Mouse (Mus musculus): ENCODE data around the gene Traip. TPM values are rescaled to one million over a fixed set of nuclear protein-coding genes. Genes with fewer than 3 reads are reported as not detected.

Traip gene
- total and polyA plus RNA-seq, 3 experiments: 0.37 to 1.2 (median 0.70) TPM

DNA sequence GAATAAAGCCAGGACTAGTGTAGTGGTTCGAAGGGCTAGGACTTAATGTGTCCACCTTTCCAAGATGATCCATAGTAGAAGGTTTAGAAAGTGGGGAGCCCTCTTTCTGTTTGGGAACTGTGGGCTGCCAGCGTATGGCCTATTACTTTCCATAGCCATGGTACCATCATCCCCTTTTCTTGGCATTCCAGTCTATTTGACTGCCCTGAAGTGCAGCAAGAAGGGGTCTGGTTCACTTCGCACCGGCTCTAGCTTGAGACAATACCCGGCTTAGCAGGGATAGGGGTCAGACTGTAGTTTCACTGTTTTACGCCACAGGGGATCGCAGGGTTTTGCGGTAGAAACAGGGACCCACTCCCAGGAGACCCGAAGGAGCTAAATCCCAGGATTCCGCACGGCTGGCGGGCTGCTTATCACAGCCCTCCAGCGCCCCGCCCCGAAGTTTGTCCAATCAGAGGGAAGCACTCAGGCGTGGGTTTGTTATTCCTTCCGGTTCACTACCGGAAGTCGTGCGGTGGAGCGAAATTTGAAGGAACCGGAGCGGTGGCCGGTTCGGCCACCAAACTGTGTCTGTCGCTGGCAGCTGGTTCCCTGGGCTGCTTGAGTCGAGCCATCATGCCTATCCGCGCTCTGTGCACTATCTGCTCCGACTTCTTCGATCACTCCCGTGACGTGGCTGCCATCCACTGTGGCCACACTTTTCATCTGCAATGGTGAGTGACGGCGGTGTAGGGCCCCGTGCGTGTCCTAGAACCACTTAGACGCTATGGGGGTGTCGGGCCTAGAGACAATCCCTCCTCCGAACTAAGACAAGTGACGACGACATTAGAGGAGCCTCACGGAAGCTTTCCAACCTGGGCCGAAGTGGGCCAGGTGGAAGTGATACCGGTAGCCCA lies 772 bp downstream of the Traip start:
- Histone ChIP-seq H3K27ac (peak overlapping the region; percentile 92), H3K9ac (ENCODE audit: low read depth, low read length) (peak overlapping the region; percentile 89), H3K4me3 (peak overlapping the region; percentile 62), H3K36me3 (ENCODE audit: control insufficient read depth, insufficient read depth, low read length) (no peaks in the 10 kb centered on the region), H3K79me2 (replicated peaks; ENCODE audit: control insufficient read depth, insufficient read depth, low read length) (no peaks in the 10 kb centered on the region), H3K27me3 (ENCODE audit: control insufficient read depth, insufficient read depth, low read length) (no peaks in the 10 kb centered on the region), H3K4me1 (ENCODE audit: control insufficient read depth, insufficient read depth, low read length) (peaks cover 2% of the 10 kb centered on the region; the same call in 1 of the 2 replicates)
- intact Hi-C loops (cut with DNase I): no loop called here
- DNase-seq: peak; percentile 92 to 93
- TF ChIP-seq EP300 (IDR thresholded peaks at IDR 0.05; ENCODE audit: insufficient read depth, low read depth, low read length): 0 out of 2 replicates have a peak, but pooled peaks have one; percentile 13
- TF ChIP-seq POLR2A (IDR thresholded peaks at IDR 0.05; ENCODE audit: insufficient read depth, low read depth, low read length): peak; percentile 92
- no peak for TF ChIP-seq CTCF (IDR thresholded peaks at IDR 0.05)
- 14% methylated on average over 45 of the region's 45 CpGs for WGBS

- Histone ChIP-seq H3K79me2 (replicated peaks; ENCODE audit: control insufficient read depth, insufficient read depth, low read length) (no peaks in the 10 kb centered on the region), H3K27ac (no peak overlapping the region), H3K4me1 (ENCODE audit: control insufficient read depth, insufficient read depth, low read length) (no peaks in the 10 kb centered on the region), H3K4me3 (no peak overlapping the region), H3K27me3 (ENCODE audit: control insufficient read depth, insufficient read depth, low read length) (no peaks in the 10 kb centered on the region), H3K9ac (ENCODE audit: low read depth, low read length) (no peak overlapping the region), H3K36me3 (ENCODE audit: control insufficient read depth, insufficient read depth, low read length) (no peaks in the 10 kb centered on the region)
- WGBS: 67% methylated on average over 6 of the region's 6 CpGs
- intact Hi-C loops (cut with DNase I): loop anchor here (2.0 kb wide), 1 partner anchor 79 kb away; no protein-coding TSS in a partner anchor
- TF ChIP-seq POLR2A (IDR thresholded peaks at IDR 0.05; ENCODE audit: insufficient read depth, low read depth, low read length): no peak
- TF ChIP-seq EP300 (IDR thresholded peaks at IDR 0.05; ENCODE audit: insufficient read depth, low read depth, low read length): no peak
- TF ChIP-seq CTCF (IDR thresholded peaks at IDR 0.05): no peak
- no peak for DNase-seq
Measured at GRCm38 (mm10) chr9:107955613-107956289, 5.8 kb downstream of the Traip start.

DNA sequence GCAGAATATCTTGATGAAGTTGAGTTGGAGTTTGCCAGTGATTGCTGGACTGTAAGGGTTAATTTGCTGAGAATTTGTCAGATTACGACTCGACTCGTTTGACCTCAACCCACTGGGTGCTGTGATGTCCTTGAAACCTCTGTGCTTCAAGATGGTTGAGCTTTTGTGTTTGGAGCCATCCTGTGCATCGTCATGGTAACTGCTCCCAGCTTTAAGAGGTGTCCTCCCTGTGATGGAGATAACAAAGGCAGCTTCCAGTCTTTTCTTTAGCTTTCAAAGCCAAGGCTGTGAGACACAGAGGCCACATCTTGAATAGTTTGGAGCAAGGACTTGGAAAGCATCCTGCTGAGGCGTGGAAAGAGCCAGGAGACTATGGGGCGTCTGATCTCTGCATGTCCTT lies 7.2 kb downstream of the Traip start:
- WGBS: 66% methylated on average over 6 of the region's 6 CpGs
- DNase-seq: no peak
- no peak overlapping the region for H3K27ac ChIP-seq
- no peaks in the 10 kb centered on the region for H3K36me3 ChIP-seq (ENCODE audit: control insufficient read depth, insufficient read depth, low read length)
- no peak overlapping the region for H3K4me3 ChIP-seq
- H3K79me2 ChIP-seq (replicated peaks; ENCODE audit: control insufficient read depth, insufficient read depth, low read length): no peaks in the 10 kb centered on the region
- no peak for TF ChIP-seq CTCF (IDR thresholded peaks at IDR 0.05)
- intact Hi-C loops (cut with DNase I): loop anchor here (2.0 kb wide), 1 partner anchor 78 kb away; no protein-coding TSS in a partner anchor
- H3K4me1 ChIP-seq (ENCODE audit: control insufficient read depth, insufficient read depth, low read length): no peaks in the 10 kb centered on the region
- H3K27me3 ChIP-seq (ENCODE audit: control insufficient read depth, insufficient read depth, low read length): no peaks in the 10 kb centered on the region
- H3K9ac ChIP-seq (ENCODE audit: low read depth, low read length): no peak overlapping the region

DNA sequence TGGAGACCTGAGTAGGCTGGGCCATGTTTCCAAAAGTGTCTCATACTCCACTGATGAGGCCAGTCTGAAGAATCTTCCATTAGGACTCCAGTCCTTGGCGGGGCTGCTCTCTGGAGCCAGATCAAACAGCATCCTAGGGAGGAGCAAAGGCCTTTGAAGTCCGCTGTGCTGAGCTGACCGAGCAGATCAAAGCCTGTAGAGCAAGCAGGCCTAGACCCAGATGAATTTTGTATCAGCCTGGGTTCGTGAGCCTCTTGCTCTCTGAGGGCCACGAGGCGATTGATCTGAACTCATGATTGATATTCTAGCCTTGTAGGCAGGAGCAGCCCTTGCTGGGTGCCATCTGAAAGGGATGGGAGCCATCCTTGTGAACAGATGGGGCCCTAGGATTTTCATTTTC lies 10.0 kb downstream of the Traip start:
- intact Hi-C loops (cut with DNase I): loop anchor here (5.0 kb wide), 1 partner anchor 42 kb away; the partner anchor contains the start of gene Ip6k1
- no peak overlapping the region for H3K4me3 ChIP-seq
- no peaks in the 10 kb centered on the region for H3K27me3 ChIP-seq (ENCODE audit: control insufficient read depth, insufficient read depth, low read length)
- TF ChIP-seq EP300 (IDR thresholded peaks at IDR 0.05; ENCODE audit: insufficient read depth, low read depth, low read length): no peak
- TF ChIP-seq CTCF (IDR thresholded peaks at IDR 0.05): no peak
- no peak for TF ChIP-seq POLR2A (IDR thresholded peaks at IDR 0.05; ENCODE audit: insufficient read depth, low read depth, low read length)
- no peak overlapping the region for H3K9ac ChIP-seq (ENCODE audit: low read depth, low read length)
- H3K27ac ChIP-seq: no peak overlapping the region
- DNase-seq: no peak
- H3K79me2 ChIP-seq (replicated peaks; ENCODE audit: control insufficient read depth, insufficient read depth, low read length): no peaks in the 10 kb centered on the region
- WGBS: 83% methylated on average over 6 of the region's 6 CpGs
- H3K4me1 ChIP-seq (ENCODE audit: control insufficient read depth, insufficient read depth, low read length): peaks cover 4% of the 10 kb centered on the region
- no peaks in the 10 kb centered on the region for H3K36me3 ChIP-seq (ENCODE audit: control insufficient read depth, insufficient read depth, low read length)

DNA sequence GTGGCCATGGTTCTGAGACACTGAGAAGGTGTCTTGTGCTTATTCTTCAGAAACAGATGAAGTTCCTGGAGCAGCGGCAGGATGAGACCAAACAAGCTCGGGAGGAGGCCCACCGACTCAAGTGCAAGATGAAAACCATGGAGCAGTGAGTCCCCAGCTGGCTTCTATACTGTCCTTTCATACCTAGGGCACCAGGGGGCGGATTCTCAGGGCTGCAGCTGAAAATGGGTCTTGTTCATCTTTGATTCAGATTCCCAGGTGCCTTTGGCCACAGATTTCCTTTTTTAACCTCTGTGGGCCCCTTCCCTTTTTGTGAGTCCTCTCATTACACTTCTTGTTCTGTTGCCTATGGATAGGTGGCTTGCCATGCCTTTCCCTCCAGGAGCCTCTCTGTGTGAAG lies 11.0 kb downstream of the Traip start:
- TF ChIP-seq POLR2A (IDR thresholded peaks at IDR 0.05; ENCODE audit: insufficient read depth, low read depth, low read length): no peak
- no peak for TF ChIP-seq EP300 (IDR thresholded peaks at IDR 0.05; ENCODE audit: insufficient read depth, low read depth, low read length)
- TF ChIP-seq CTCF (IDR thresholded peaks at IDR 0.05): peak; percentile 31
- 79% methylated on average over 4 of the region's 4 CpGs for WGBS
- Histone ChIP-seq H3K27ac (no peak overlapping the region), H3K36me3 (ENCODE audit: control insufficient read depth, insufficient read depth, low read length) (no peaks in the 10 kb centered on the region), H3K79me2 (replicated peaks; ENCODE audit: control insufficient read depth, insufficient read depth, low read length) (no peaks in the 10 kb centered on the region), H3K4me1 (ENCODE audit: control insufficient read depth, insufficient read depth, low read length) (peaks cover 4% of the 10 kb centered on the region), H3K27me3 (ENCODE audit: control insufficient read depth, insufficient read depth, low read length) (no peaks in the 10 kb centered on the region), H3K4me3 (no peak overlapping the region), H3K9ac (ENCODE audit: low read depth, low read length) (no peak overlapping the region)
- intact Hi-C loops (cut with DNase I): loop anchor here (5.0 kb wide), 1 partner anchor 41 kb away; the partner anchor contains the start of gene Ip6k1
- no peak for DNase-seq

Data from heart, adult 2 months (tissue).